Mouse (Mus musculus) lung, postnatal 0 days (tissue): ENCODE measurements around the gene Hpse2. TPM values are rescaled to one million over a fixed set of nuclear protein-coding genes. Genes with fewer than 3 reads are reported as not detected.

Experiments
- ATAC-seq: fragments of 200-750 bp; cut with Nextera tagmentation; 2 replicates; pipeline ENCODE4 v1.8.0; 2017; ENCODE audit warnings: moderate library complexity
- DNase-seq: peaks from one replicate; pipeline ENCODE4 v3.0.0-alpha.2; 2016; ENCODE audit warnings: low spot score
- H3K27ac ChIP-seq: fragments of 300-500 bp; sonication (generic); 2 replicates; pipeline ENCODE4 v1.5.1; 2014; ENCODE audit warnings: antibody characterized with exemption, mild to moderate bottlenecking, low read length, mixed read lengths
- H3K27me3 ChIP-seq: fragments of 300-500 bp; sonication (generic); replicated peaks from 2 replicates; pipeline ENCODE4 v1.6.1; 2014; ENCODE audit warnings: low read length, mixed read lengths; ENCODE audit not compliant: insufficient read depth
- H3K36me3 ChIP-seq: fragments of 300-500 bp; sonication (generic); 2 replicates; pipeline ENCODE4 v1.6.1; 2014; ENCODE audit warnings: low read length, mixed read lengths; ENCODE audit not compliant: insufficient read depth
- H3K4me1 ChIP-seq: fragments of 300-500 bp; sonication (generic); 2 replicates; pipeline ENCODE4 v1.6.1; 2014; ENCODE audit warnings: antibody characterized with exemption, low read depth, low read length, mixed read lengths; ENCODE audit not compliant: insufficient read depth
- H3K4me2 ChIP-seq: fragments of 300-500 bp; sonication (generic); replicated peaks from 2 replicates; pipeline ENCODE4 v1.6.1; 2014; ENCODE audit warnings: low read depth, mild to moderate bottlenecking, low read length, moderate library complexity, mixed read lengths
- H3K4me3 ChIP-seq: fragments of 300-500 bp; sonication (generic); 2 replicates; pipeline ENCODE4 v1.5.1; 2014; ENCODE audit warnings: low read depth, low read length
- H3K9ac ChIP-seq: fragments of 300-500 bp; sonication (generic); replicated peaks from 2 replicates; pipeline ENCODE4 v1.6.1; 2014; ENCODE audit warnings: low read depth, mild to moderate bottlenecking
- H3K9me3 ChIP-seq: fragments of 300-500 bp; sonication (generic); 2 replicates; pipeline ENCODE4 v1.6.1; 2016; ENCODE audit warnings: low read length, mixed read lengths
- CTCF ChIP-seq: IDR thresholded peaks from 2 replicates; pipeline ENCODE4 v1.5.1; 2016; ENCODE audit warnings: antibody characterized with exemption, mild to moderate bottlenecking
- EP300 ChIP-seq: IDR thresholded peaks from 2 replicates; pipeline ENCODE4 v1.6.1; 2016; ENCODE audit warnings: antibody characterized with exemption, mild to moderate bottlenecking, control low read depth
- WGBS: fragments of 180-500 bp; shearing (Covaris S2); extraction: QIAGEN DNeasy Blood & Tissue Kit; methylation state at CpG from one replicate; pipeline ENCODE4 v1.1.7; 2014; 5-methylcytosine and 5-hydroxymethylcytosine counted together
- polyA plus RNA-seq: library from polyadenylated mRNA; unstranded; fragments of >200 nt; fragmentation: Nextera tagmentation; extraction: Ambion mirVana; gene quantifications from 2 replicates; pipeline ENCODE4 v1.2.1, GENCODE M21; 2015

Hpse2 gene
- polyA plus RNA-seq, 1 experiment from 2014 or later = 0.64 TPM

DNA sequence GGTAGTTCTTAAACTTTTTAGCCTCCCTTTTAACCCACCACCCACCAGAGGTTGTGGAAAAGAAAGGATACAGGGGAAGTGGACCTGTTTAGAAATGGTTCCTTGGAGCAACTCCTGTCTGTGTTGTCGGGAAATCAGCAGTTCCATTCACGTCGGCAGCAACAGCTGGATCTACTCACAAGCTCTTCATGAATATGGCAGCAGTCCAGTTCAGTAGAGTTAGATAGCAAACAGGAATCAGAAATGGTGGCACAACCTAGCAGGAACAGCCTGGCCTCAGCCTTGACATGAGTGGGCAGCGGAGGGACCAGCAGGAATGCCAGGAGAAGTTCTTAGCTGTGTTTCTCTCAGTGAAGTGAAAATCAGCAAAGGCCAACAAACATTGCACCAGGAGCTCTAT is 278.4 kb downstream of the Hpse2 start:
- no peak for TF ChIP-seq CTCF
- TF ChIP-seq EP300 = no peak
- no peak overlapping the region for H3K4me3 ChIP-seq
- no peaks in the 10 kb centered on the region for H3K4me1 ChIP-seq
- no peaks in the 10 kb centered on the region for H3K27me3 ChIP-seq
- H3K9ac ChIP-seq = no peak overlapping the region
- H3K36me3 ChIP-seq = no peaks in the 10 kb centered on the region
- no peak overlapping the region for H3K27ac ChIP-seq
- 59% methylated on average over 4 of the region's 4 CpGs for WGBS
- DNase-seq (peak; percentile 64), ATAC-seq (no peak)
- H3K4me2 ChIP-seq = no peak overlapping the region
- no peaks in the 10 kb centered on the region for H3K9me3 ChIP-seq

DNA sequence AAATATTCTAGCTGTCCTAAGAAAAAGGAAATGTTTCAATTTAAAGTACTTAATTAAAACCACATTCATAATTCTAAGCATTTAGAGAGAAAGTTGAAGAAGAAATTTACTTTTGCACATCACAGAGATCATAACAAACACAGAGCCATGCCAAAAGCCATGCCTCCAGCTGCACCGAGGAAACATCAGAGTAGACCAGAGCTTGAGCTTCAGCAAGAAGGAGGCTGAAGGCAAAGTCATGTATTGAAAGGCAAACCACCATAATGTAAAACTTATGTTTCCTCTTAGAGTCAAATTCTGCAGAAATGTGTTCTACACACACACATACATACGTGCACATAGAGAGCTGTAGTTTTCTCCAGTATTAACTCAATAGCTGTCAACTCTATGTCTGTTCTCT is 291.2 kb downstream of the Hpse2 start:
- TF ChIP-seq CTCF = no peak
- TF ChIP-seq EP300 = no peak
- Histone ChIP-seq H3K4me3 (no peak overlapping the region), H3K9me3 (no peaks in the 10 kb centered on the region), H3K36me3 (no peaks in the 10 kb centered on the region), H3K4me1 (no peaks in the 10 kb centered on the region), H3K4me2 (no peak overlapping the region), H3K9ac (no peak overlapping the region), H3K27me3 (no peaks in the 10 kb centered on the region), H3K27ac (no peak overlapping the region)
- WGBS = 69% methylated on average over 2 of the region's 2 CpGs
- DNase-seq = no peak
- no peak for ATAC-seq

DNA sequence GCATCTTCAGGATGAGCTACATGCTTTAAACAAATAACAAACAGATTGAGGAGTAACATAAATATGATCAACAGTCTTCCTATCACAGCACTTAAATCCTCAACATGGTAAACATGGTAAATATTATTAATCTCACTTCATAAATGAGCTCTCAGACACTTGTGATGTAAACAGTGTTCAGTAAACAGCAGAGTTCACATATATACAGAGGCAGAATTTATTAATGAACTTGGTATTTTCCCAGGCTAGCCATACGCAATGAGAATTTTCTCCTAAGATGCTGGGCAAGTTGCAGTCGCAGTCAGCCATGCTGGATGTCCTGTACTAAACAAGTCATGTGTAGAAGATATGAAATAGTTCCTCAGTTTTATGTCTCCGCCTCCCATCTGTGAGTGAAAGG is 300.9 kb downstream of the Hpse2 start:
- Histone ChIP-seq H3K4me3 (no peak overlapping the region), H3K9me3 (no peaks in the 10 kb centered on the region), H3K9ac (no peak overlapping the region), H3K27me3 (no peaks in the 10 kb centered on the region), H3K4me1 (no peaks in the 10 kb centered on the region), H3K4me2 (no peak overlapping the region), H3K27ac (no peak overlapping the region), H3K36me3 (no peaks in the 10 kb centered on the region)
- TF ChIP-seq EP300 (no peak), CTCF (no peak)
- WGBS = 66% methylated on average over 3 of the region's 3 CpGs
- no peak for ATAC-seq
- no peak for DNase-seq

DNA sequence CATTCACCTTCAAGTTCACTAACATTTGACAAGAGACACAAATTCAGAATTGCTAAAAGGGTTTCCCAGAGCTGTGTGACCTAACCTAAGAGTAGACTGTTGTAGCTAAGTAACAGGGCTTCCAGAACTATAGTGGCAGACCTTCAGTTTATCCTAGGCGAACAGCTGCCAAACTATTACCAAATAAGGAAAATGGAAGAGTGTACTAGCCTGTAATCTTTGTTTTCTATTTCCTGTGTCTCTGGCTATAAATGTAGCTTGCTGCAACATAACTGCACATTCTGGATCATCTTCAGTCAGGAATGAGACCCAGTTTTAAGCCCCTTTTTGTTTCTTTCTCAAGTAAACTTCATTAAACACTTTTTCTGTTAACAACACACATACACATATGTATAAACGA is 324.0 kb downstream of the Hpse2 start:
- ATAC-seq (peak; percentile 44; the same call in 1 of the 2 replicates), DNase-seq (peak; percentile 63)
- Histone ChIP-seq H3K4me3 (no peak overlapping the region), H3K27me3 (no peaks in the 10 kb centered on the region), H3K4me2 (no peak overlapping the region), H3K9me3 (no peaks in the 10 kb centered on the region), H3K4me1 (no peaks in the 10 kb centered on the region), H3K9ac (no peak overlapping the region), H3K36me3 (no peaks in the 10 kb centered on the region), H3K27ac (no peak overlapping the region)
- no peak for TF ChIP-seq EP300
- TF ChIP-seq CTCF = no peak
- WGBS = 33% methylated on average over 2 of the region's 2 CpGs

DNA sequence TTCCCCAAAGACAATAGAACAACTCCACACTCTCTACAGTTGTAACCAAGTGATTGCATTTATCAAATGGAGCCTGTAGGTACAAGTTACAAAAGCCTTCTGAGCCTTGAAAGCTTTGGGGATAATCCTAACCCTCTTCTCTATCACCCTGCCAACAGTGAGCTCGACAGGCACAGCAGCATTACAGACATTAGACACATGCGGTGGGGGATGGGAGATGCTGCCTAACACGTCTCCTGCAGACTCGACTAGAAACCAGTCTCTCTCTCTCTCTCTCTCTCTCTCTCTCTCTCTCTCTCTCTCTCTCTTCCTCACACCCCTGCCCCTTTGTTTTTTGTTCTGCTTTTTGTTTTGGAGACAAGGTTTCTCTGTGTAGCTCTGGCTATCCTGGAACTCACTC is 343.6 kb downstream of the Hpse2 start:
- TF ChIP-seq EP300 (no peak), CTCF (no peak)
- DNase-seq = no peak

DNA sequence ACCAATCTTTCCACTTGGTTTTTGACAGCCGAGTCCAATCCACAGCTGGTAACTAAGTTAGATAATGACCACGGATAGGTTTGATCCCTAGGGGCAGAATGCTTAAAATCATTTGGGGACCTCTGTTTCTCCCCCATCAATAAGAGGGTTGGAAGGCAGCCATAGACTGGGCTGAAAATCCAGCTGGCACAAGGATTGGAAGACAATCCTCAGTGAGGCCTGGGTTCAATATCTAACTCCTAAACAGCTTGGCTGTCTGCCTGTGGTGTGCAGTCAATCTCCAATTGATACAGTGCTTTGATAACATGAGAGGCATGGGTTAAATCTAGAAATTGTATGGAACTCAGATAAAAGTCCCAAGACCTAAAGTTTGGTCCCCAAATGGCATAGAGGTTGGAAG is 345.4 kb downstream of the Hpse2 start:
- Histone ChIP-seq H3K9ac (no peak overlapping the region), H3K4me3 (no peak overlapping the region), H3K4me2 (no peak overlapping the region), H3K4me1 (no peaks in the 10 kb centered on the region), H3K27ac (no peak overlapping the region), H3K27me3 (no peaks in the 10 kb centered on the region), H3K9me3 (no peaks in the 10 kb centered on the region), H3K36me3 (no peaks in the 10 kb centered on the region)
- ATAC-seq = no peak
- 65% methylated on average over 2 of the region's 2 CpGs for WGBS
- TF ChIP-seq EP300 (no peak), CTCF (no peak)
- DNase-seq = no peak

More for the DNA sequence above, 343.6 kb downstream of the Hpse2 start:
- H3K27me3 ChIP-seq = no peaks in the 10 kb centered on the region
- ATAC-seq = no peak
- no peak overlapping the region for H3K4me3 ChIP-seq
- H3K36me3 ChIP-seq = no peaks in the 10 kb centered on the region
- 37% methylated on average over 4 of the region's 4 CpGs for WGBS
- no peak overlapping the region for H3K4me2 ChIP-seq
- no peaks in the 10 kb centered on the region for H3K9me3 ChIP-seq
- no peak overlapping the region for H3K27ac ChIP-seq
- H3K4me1 ChIP-seq = no peaks in the 10 kb centered on the region
- H3K9ac ChIP-seq = no peak overlapping the region

DNA sequence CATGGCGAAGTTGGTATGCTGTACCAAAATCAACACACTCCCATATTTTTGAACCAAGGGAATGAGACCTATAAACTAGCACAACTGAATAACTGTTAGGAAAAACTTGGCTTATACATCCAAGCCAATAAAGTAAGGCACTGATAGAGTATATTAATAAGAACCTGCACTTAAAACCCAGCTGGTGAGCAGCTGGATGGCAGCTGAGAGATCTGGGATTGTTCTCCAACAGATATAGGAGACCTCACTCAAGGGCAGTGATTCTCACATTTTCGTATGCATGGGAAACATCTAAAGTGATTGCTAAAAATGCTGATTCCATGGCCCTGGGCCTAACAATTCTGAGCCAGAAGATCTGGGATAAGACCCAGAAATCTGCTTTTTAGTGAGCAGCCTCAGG is 345.9 kb downstream of the Hpse2 start:
- no peak overlapping the region for H3K27ac ChIP-seq
- H3K4me2 ChIP-seq = no peak overlapping the region
- H3K4me1 ChIP-seq = no peaks in the 10 kb centered on the region
- TF ChIP-seq CTCF (no peak), EP300 (no peak)
- H3K36me3 ChIP-seq = no peaks in the 10 kb centered on the region
- no peak for DNase-seq
- no peak overlapping the region for H3K4me3 ChIP-seq
- no peaks in the 10 kb centered on the region for H3K9me3 ChIP-seq
- no peaks in the 10 kb centered on the region for H3K27me3 ChIP-seq
- H3K9ac ChIP-seq = no peak overlapping the region
- no peak for ATAC-seq
- 73% methylated on average over 2 of the region's 2 CpGs for WGBS
